22 mouse cellular contexts compared by ENCODE assay signal in genomic region chr2:145429982-145430381, GRCm38 (mm10).
"Had no signal": no experiment of that assay in that cellular context is flagged by ENCODE, and none has a peak within 500 bp of the region (broad histone marks: within the 10 kb centered on the region; RNA-seq: fewer than 3 reads in every experiment).

No protein-coding gene starts in this region.

- H3K27ac ChIP-seq: gastrocnemius, adult 2 months; heart, embryonic 13.5 days; heart, embryonic 15.5 days; hindbrain, embryonic 10.5 days; hindbrain, embryonic 12.5 days; hindbrain, embryonic 14.5 days; intestine, embryonic 15.5 days; layer of hippocampus, adult 2 months; limb, embryonic 13.5 days; limb, embryonic 15.5 days; liver, embryonic 12.5 days; liver, embryonic 14.5 days had no signal

- H3K27me3 ChIP-seq: heart, embryonic 13.5 days; heart, embryonic 15.5 days; hindbrain, embryonic 12.5 days; intestine, embryonic 15.5 days; limb, embryonic 13.5 days; limb, embryonic 15.5 days; liver, embryonic 12.5 days had no signal

- DNase-seq: gastrocnemius, adult 2 months; gastrocnemius, postnatal 10 days; gastrocnemius, postnatal 25 days; heart, postnatal 4 days; kidney, adult 18-20 months; kidney, adult 8-10 months; kidney, postnatal 10 days; kidney, postnatal 25 days; kidney, postnatal 4 days; layer of hippocampus, postnatal 36 days; left cerebral cortex, postnatal 4 days had no signal

- H3K36me3 ChIP-seq: heart, embryonic 13.5 days; heart, embryonic 15.5 days; hindbrain, embryonic 10.5 days; hindbrain, embryonic 12.5 days; intestine, embryonic 15.5 days; limb, embryonic 13.5 days; limb, embryonic 15.5 days; liver, embryonic 12.5 days had no signal

- H3K9ac ChIP-seq: heart, embryonic 13.5 days; heart, embryonic 15.5 days; hindbrain, embryonic 12.5 days; hindbrain, embryonic 14.5 days; intestine, embryonic 15.5 days; limb, embryonic 13.5 days; limb, embryonic 15.5 days; liver, embryonic 12.5 days; liver, embryonic 14.5 days had no signal

- H3K4me3 ChIP-seq: gastrocnemius, adult 2 months; heart, embryonic 13.5 days; heart, embryonic 15.5 days; hindbrain, embryonic 10.5 days; hindbrain, embryonic 12.5 days; intestine, embryonic 15.5 days; layer of hippocampus, adult 2 months; limb, embryonic 13.5 days; limb, embryonic 15.5 days; liver, embryonic 12.5 days had no signal

- H3K4me1 ChIP-seq: heart, embryonic 13.5 days; heart, embryonic 15.5 days; hindbrain, embryonic 10.5 days; hindbrain, embryonic 12.5 days; intestine, embryonic 15.5 days; liver, embryonic 12.5 days had no signal
